15 mouse cellular contexts compared by ENCODE assay signal in genomic region chr16:52012984-52013383, GRCm38 (mm10). TPM values are rescaled to one million over a fixed set of nuclear protein-coding genes. Genes with fewer than 3 reads are reported as not detected.
DNase-seq lines count a peak whose midpoint lies in the region; ATAC-seq and TF ChIP-seq lines count a peak whose summit lies in the region.
"Had no signal": no experiment of that assay in that cellular context is flagged by ENCODE, and none has a peak within 500 bp of the region (broad histone marks: within the 10 kb centered on the region; RNA-seq: fewer than 3 reads in every experiment).

No protein-coding gene starts in this region.

- no peak overlapping the region for H3K27ac ChIP-seq in lung, embryonic 14.5 days (ENCODE audit: low read depth)
- no peak overlapping the region for H3K27ac ChIP-seq in kidney, adult 2 months (ENCODE audit: insufficient read depth, low read depth, low read length)
- H3K27ac ChIP-seq: hindbrain, embryonic 15.5 days; limb, embryonic 12.5 days; liver, embryonic 15.5 days; midbrain, embryonic 10.5 days; stomach, embryonic 15.5 days had no signal

- H3K4me1 ChIP-seq in lung, embryonic 14.5 days (ENCODE audit: insufficient read depth): no peaks in the 10 kb centered on the region
- H3K4me1 ChIP-seq in lung, adult 2 months (ENCODE audit: control insufficient read depth, insufficient read depth, low read length): no peaks in the 10 kb centered on the region
- H3K4me1 ChIP-seq in kidney, adult 2 months (ENCODE audit: control insufficient read depth, insufficient read depth, low read length): no peaks in the 10 kb centered on the region
- H3K4me1 ChIP-seq: hindbrain, embryonic 15.5 days; limb, embryonic 12.5 days; liver, embryonic 15.5 days; midbrain, embryonic 10.5 days; stomach, embryonic 15.5 days had no signal

- no peak overlapping the region for H3K9ac ChIP-seq in lung, embryonic 14.5 days
- H3K9ac ChIP-seq: hindbrain, embryonic 15.5 days; limb, embryonic 12.5 days; liver, embryonic 15.5 days; stomach, embryonic 15.5 days had no signal

- no peak overlapping the region for H3K4me3 ChIP-seq in lung, embryonic 14.5 days (ENCODE audit: low read depth, low read length)
- H3K4me3 ChIP-seq in lung, adult 2 months (replicated peaks; ENCODE audit: extremely low read depth, low read depth, low read length): no peak overlapping the region
- no peak overlapping the region for H3K4me3 ChIP-seq in kidney, adult 2 months (ENCODE audit: insufficient read depth, low read depth, low read length)
- H3K4me3 ChIP-seq: hindbrain, embryonic 15.5 days; limb, embryonic 12.5 days; liver, embryonic 15.5 days; midbrain, embryonic 10.5 days; stomach, embryonic 15.5 days had no signal

- no peaks in the 10 kb centered on the region for H3K36me3 ChIP-seq in lung, embryonic 14.5 days (ENCODE audit: insufficient read depth)
- no peaks in the 10 kb centered on the region for H3K36me3 ChIP-seq in kidney, adult 2 months (ENCODE audit: control insufficient read depth, insufficient read depth, low read length)
- H3K36me3 ChIP-seq: hindbrain, embryonic 15.5 days; limb, embryonic 12.5 days; liver, embryonic 15.5 days; midbrain, embryonic 10.5 days; stomach, embryonic 15.5 days had no signal

- no peak for TF ChIP-seq CTCF in lung, embryonic 14.5 days (IDR thresholded peaks at IDR 0.05; ENCODE audit: low read depth)
- TF ChIP-seq CTCF in lung, adult 2 months (IDR thresholded peaks at IDR 0.05; ENCODE audit: insufficient read depth, low read length): no peak
- TF ChIP-seq CTCF in kidney, adult 2 months (conservative IDR thresholded peaks at IDR 0.05; ENCODE audit: insufficient read depth, insufficient read length, low read depth, low read length): no peak

- H3K9me3 ChIP-seq in lung, embryonic 14.5 days (ENCODE audit: low read depth, low read length): no peaks in the 10 kb centered on the region
- H3K9me3 ChIP-seq: hindbrain, embryonic 15.5 days; limb, embryonic 12.5 days; liver, embryonic 15.5 days; midbrain, embryonic 10.5 days; stomach, embryonic 15.5 days had no signal

- peak; percentile 39 for DNase-seq in lung, embryonic 14.5 days
- no peak for DNase-seq in lung, adult 2 months
- DNase-seq in adrenal gland, adult 2 months: peak; percentile 74
- DNase-seq in kidney, adult 2 months: peak; percentile 83
- peak; percentile 44 to 76 for DNase-seq in kidney, postnatal 36 days
- no peak for DNase-seq in testis, postnatal 10 days (ENCODE audit: low spot score)
- no peak for DNase-seq in cerebellum, adult 9-11 months
- DNase-seq: gastrocnemius, postnatal 10 days; heart, postnatal 10 days; retina, postnatal 1 day had no signal

- no peaks in the 10 kb centered on the region for H3K27me3 ChIP-seq in lung, embryonic 14.5 days (ENCODE audit: insufficient read depth, low read length)
- H3K27me3 ChIP-seq in kidney, adult 2 months (replicated peaks; ENCODE audit: control insufficient read depth, insufficient read depth, low read length): no peaks in the 10 kb centered on the region
- H3K27me3 ChIP-seq: hindbrain, embryonic 15.5 days; limb, embryonic 12.5 days; liver, embryonic 15.5 days; stomach, embryonic 15.5 days had no signal

- H3K4me2 ChIP-seq in lung, embryonic 14.5 days: no peak overlapping the region
- H3K4me2 ChIP-seq: hindbrain, embryonic 15.5 days; limb, embryonic 12.5 days; liver, embryonic 15.5 days; stomach, embryonic 15.5 days had no signal

- no peak for ATAC-seq in lung, embryonic 14.5 days (ENCODE audit: insufficient read depth)

- 63% methylated on average over 3 of the region's 3 CpGs for WGBS in lung, embryonic 14.5 days
- WGBS in lung, adult 2 months: 36% methylated on average over 3 of the region's 3 CpGs
- WGBS in kidney, adult 2 months: 54% methylated on average over 3 of the region's 3 CpGs

- TF ChIP-seq POLR2A in lung, adult 2 months (IDR thresholded peaks at IDR 0.05; ENCODE audit: borderline replicate concordance, extremely low read depth, low read depth, low read length): no peak
- no peak for TF ChIP-seq POLR2A in kidney, adult 2 months (IDR thresholded peaks at IDR 0.05; ENCODE audit: low read depth, low read length)

RNA-seq across cellular contexts. Expression of gene Cblb, which starts 18.0 kb away (rescaled TPM):
- 19.8 and 21.8 TPM in 2 replicates for polyA plus RNA-seq in lung, embryonic 14.5 days (2014; fragmentation: Nextera tagmentation; extraction: Ambion mirVana)
- polyA plus RNA-seq in lung, adult 2 months (2012; rRNA removed): 15.7 and 21.7 TPM in 2 replicates
- 10 to 100 TPM; 26.8 to 39.4 TPM for total RNA-seq in adrenal gland, adult 2 months (2021)
- polyA plus RNA-seq in adrenal gland, adult 2 months (2012; rRNA removed): 7.8 and 8.3 TPM in 2 replicates
- polyA plus RNA-seq in kidney, adult 2 months (2012; rRNA removed): 7.9 and 8.8 TPM in 2 replicates

Comparison
In these comparisons a context has a peak if more than half of its experiments do, and no peak if none do; other contexts are left out.
1. DNase-seq: peak in lung, embryonic 14.5 days (single experiment), adrenal gland, adult 2 months (single experiment), kidney, adult 2 months (single experiment) and kidney, postnatal 36 days (2 of 2); none in lung, adult 2 months (single experiment), testis, postnatal 10 days (single experiment) and cerebellum, adult 9-11 months (single experiment).